Mouse (Mus musculus) liver, embryonic 14.5 days (tissue): Measurements from ENCODE around the gene Tha1.

ENCODE experiments used
- CTCF ChIP-seq: IDR thresholded peaks from 2 replicates; pipeline ENCODE4 v1.5.1; 2016; ENCODE audit warnings: antibody characterized with exemption, low read depth, control low read depth
- EP300 ChIP-seq: IDR thresholded peaks from 2 replicates; pipeline ENCODE4 v1.6.1; 2016; ENCODE audit warnings: antibody characterized with exemption, low read depth

DNA sequence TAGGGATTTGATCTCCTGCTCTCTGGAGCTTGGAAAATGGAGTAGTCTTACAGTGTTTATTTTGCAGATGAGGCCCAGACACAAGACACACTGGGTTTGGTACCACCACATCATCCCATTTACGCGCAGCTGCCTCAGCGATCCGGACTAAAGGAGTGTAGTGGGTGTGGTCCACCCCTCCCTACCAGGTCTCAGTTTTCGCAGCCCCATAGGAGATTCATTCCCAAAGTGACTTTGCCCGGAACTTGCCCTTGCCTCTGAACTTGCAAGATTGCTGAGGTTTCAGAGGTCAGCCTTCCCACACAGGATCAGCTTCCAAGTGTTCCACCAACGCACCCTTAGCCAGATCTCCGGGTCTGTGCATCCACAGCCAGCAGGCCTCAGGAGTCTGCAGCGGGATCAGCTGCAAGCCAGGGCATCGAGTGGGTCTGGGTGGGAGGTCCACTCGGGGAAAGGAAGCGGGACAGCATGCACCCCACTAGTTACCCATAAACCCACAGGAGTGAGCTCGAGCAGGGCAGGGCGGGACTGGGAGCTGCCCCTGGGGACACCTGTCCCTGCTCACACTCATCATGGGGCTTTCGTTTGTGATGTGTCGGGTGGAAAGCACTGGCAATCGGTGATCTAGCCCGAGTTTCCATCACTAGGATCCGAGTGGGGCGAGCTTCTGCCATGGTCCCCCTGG is 15.0 kb upstream of the Tha1 start:
- TF ChIP-seq CTCF (no peak), EP300 (no peak)
